Mouse (Mus musculus): ENCODE measurements around the gene Txnrd2. TPM values are rescaled to one million over a fixed set of nuclear protein-coding genes. Genes with fewer than 3 reads are reported as not detected.

The Txnrd2 gene
- polyA plus RNA-seq, 2 experiments: 13.4 to 13.6 TPM

GRCm38 (mm10) chr16:18460826-18461225, 34.6 kb downstream of the Txnrd2 start:
- WGBS: 86% methylated on average over 3 of the region's 3 CpGs

DNA sequence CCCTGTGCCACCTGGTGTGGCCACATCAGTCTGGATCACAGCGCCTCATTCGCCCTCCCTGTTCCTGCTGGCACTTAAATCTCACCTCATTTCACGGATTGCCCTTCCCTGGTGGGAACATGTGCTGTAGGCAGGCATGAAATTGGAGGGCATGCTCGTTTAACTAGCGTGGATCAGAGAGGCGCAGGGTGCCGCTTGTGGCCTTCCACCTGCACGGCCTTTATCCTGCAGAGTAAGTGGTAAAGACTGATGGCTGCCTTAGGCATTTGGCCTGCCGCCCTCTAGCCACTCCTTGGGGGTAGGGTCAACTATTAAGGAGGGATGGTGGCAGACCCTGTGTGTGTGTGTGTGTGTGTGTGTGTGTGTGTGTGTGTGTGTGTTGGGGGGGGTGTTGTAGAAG, 35.8 kb downstream of the Txnrd2 start:
- H3K27ac ChIP-seq (replicated peaks; ENCODE audit: low read depth, low read length): no peak overlapping the region
- H3K9me3 ChIP-seq (ENCODE audit: control insufficient read depth, low read length): no peaks in the 10 kb centered on the region
- H3K36me3 ChIP-seq (ENCODE audit: control insufficient read depth, insufficient read depth, low read length): peaks cover 7% of the 10 kb centered on the region; the same call in 1 of the 2 replicates
- no peak overlapping the region for H3K4me2 ChIP-seq (replicated peaks; ENCODE audit: low read depth, low read length, severe bottlenecking)
- no peak for ATAC-seq (ENCODE audit: low FRiP score, low read depth)
- TF ChIP-seq POLR2A (IDR thresholded peaks at IDR 0.05; ENCODE audit: borderline replicate concordance, extremely low read depth, insufficient read depth, insufficient read length): no peak
- no peaks in the 10 kb centered on the region for H3K27me3 ChIP-seq (ENCODE audit: control insufficient read depth, insufficient read depth, low read length)
- 53% methylated on average over 9 of the region's 9 CpGs for WGBS
- no peak for DNase-seq (ENCODE audit: low spot score)
- H3K9ac ChIP-seq (ENCODE audit: low read depth, low read length, severe bottlenecking): no peak overlapping the region
- H3K4me3 ChIP-seq (replicated peaks; ENCODE audit: low read length): no peak overlapping the region
- peaks cover 25% of the 10 kb centered on the region for H3K4me1 ChIP-seq (ENCODE audit: control insufficient read depth, insufficient read depth, low read length)

More at GRCm38 (mm10) chr16:18460826-18461225, 34.6 kb downstream of the Txnrd2 start:
- Histone ChIP-seq H3K4me1 (ENCODE audit: control insufficient read depth, insufficient read depth, low read length) (peaks cover 25% of the 10 kb centered on the region), H3K9me3 (ENCODE audit: control insufficient read depth, low read length) (no peaks in the 10 kb centered on the region), H3K4me3 (replicated peaks; ENCODE audit: low read length) (no peak overlapping the region), H3K36me3 (ENCODE audit: control insufficient read depth, insufficient read depth, low read length) (peaks cover 10% of the 10 kb centered on the region; the same call in 1 of the 2 replicates), H3K27ac (replicated peaks; ENCODE audit: low read depth, low read length) (no peak overlapping the region), H3K4me2 (replicated peaks; ENCODE audit: low read depth, low read length, severe bottlenecking) (no peak overlapping the region), H3K9ac (ENCODE audit: low read depth, low read length, severe bottlenecking) (no peak overlapping the region), H3K27me3 (ENCODE audit: control insufficient read depth, insufficient read depth, low read length) (no peaks in the 10 kb centered on the region)
- DNase-seq (ENCODE audit: low spot score) (no peak), ATAC-seq (ENCODE audit: low FRiP score, low read depth) (no peak)
- TF ChIP-seq POLR2A (IDR thresholded peaks at IDR 0.05; ENCODE audit: borderline replicate concordance, extremely low read depth, insufficient read depth, insufficient read length): no peak

- H3K36me3 ChIP-seq (ENCODE audit: control insufficient read depth, insufficient read depth, low read length): 0 out of 2 replicates have a peak, but pooled peaks cover 6% of the 10 kb centered on the region
- H3K4me2 ChIP-seq (replicated peaks; ENCODE audit: low read depth, low read length, severe bottlenecking): no peak overlapping the region
- no peak for TF ChIP-seq POLR2A (IDR thresholded peaks at IDR 0.05; ENCODE audit: borderline replicate concordance, extremely low read depth, insufficient read depth, insufficient read length)
- DNase-seq (ENCODE audit: low spot score) (no peak), ATAC-seq (ENCODE audit: low FRiP score, low read depth) (no peak)
- peaks cover 25% of the 10 kb centered on the region for H3K4me1 ChIP-seq (ENCODE audit: control insufficient read depth, insufficient read depth, low read length)
- H3K9me3 ChIP-seq (ENCODE audit: control insufficient read depth, low read length): no peaks in the 10 kb centered on the region
- no peak overlapping the region for H3K27ac ChIP-seq (replicated peaks; ENCODE audit: low read depth, low read length)
- no peak overlapping the region for H3K4me3 ChIP-seq (replicated peaks; ENCODE audit: low read length)
- no peak overlapping the region for H3K9ac ChIP-seq (ENCODE audit: low read depth, low read length, severe bottlenecking)
- WGBS: 39% methylated on average over 8 of the region's 8 CpGs
- H3K27me3 ChIP-seq (ENCODE audit: control insufficient read depth, insufficient read depth, low read length): no peaks in the 10 kb centered on the region
These were observed 36.4 kb downstream of the Txnrd2 start for GRCm38 (mm10) chr16:18462598-18462997.

GRCm38 (mm10) chr16:18464271-18464670, 38.1 kb downstream of the Txnrd2 start:
- DNase-seq (ENCODE audit: low spot score) (peak; percentile 45), ATAC-seq (ENCODE audit: low FRiP score, low read depth) (no peak)
- Histone ChIP-seq H3K36me3 (ENCODE audit: control insufficient read depth, insufficient read depth, low read length) (0 out of 2 replicates have a peak, but pooled peaks cover 6% of the 10 kb centered on the region), H3K4me1 (ENCODE audit: control insufficient read depth, insufficient read depth, low read length) (peaks cover 20% of the 10 kb centered on the region), H3K27ac (replicated peaks; ENCODE audit: low read depth, low read length) (no peak overlapping the region), H3K9me3 (ENCODE audit: control insufficient read depth, low read length) (no peaks in the 10 kb centered on the region), H3K27me3 (ENCODE audit: control insufficient read depth, insufficient read depth, low read length) (no peaks in the 10 kb centered on the region), H3K4me3 (replicated peaks; ENCODE audit: low read length) (no peak overlapping the region), H3K4me2 (replicated peaks; ENCODE audit: low read depth, low read length, severe bottlenecking) (no peak overlapping the region), H3K9ac (ENCODE audit: low read depth, low read length, severe bottlenecking) (no peak overlapping the region)
- 47% methylated on average over 3 of the region's 3 CpGs for WGBS
- TF ChIP-seq POLR2A (IDR thresholded peaks at IDR 0.05; ENCODE audit: borderline replicate concordance, extremely low read depth, insufficient read depth, insufficient read length): no peak

GRCm38 (mm10) chr16:18470829-18471228, 44.6 kb downstream of the Txnrd2 start:
- H3K27me3 ChIP-seq (ENCODE audit: control insufficient read depth, insufficient read depth, low read length): no peaks in the 10 kb centered on the region
- H3K9me3 ChIP-seq (ENCODE audit: control insufficient read depth, low read length): no peaks in the 10 kb centered on the region
- DNase-seq (ENCODE audit: low spot score): no peak
- no peak overlapping the region for H3K4me2 ChIP-seq (replicated peaks; ENCODE audit: low read depth, low read length, severe bottlenecking)
- H3K4me3 ChIP-seq (replicated peaks; ENCODE audit: low read length): no peak overlapping the region
- 33% methylated on average over 1 of the region's 1 CpGs for WGBS
- no peak for ATAC-seq (ENCODE audit: low FRiP score, low read depth)
- H3K36me3 ChIP-seq (ENCODE audit: control insufficient read depth, insufficient read depth, low read length): peaks cover 12% of the 10 kb centered on the region
- H3K4me1 ChIP-seq (ENCODE audit: control insufficient read depth, insufficient read depth, low read length): no peaks in the 10 kb centered on the region
- no peak for TF ChIP-seq POLR2A (IDR thresholded peaks at IDR 0.05; ENCODE audit: borderline replicate concordance, extremely low read depth, insufficient read depth, insufficient read length)
- no peak overlapping the region for H3K9ac ChIP-seq (ENCODE audit: low read depth, low read length, severe bottlenecking)
- no peak overlapping the region for H3K27ac ChIP-seq (replicated peaks; ENCODE audit: low read depth, low read length)

All from limb, embryonic 14.5 days (tissue).